In genomic region chr4:65886862-65887261, GRCm38 (mm10) we compare ENCODE assay signal across 22 mouse cellular contexts.
DNase-seq lines count a peak whose midpoint lies in the region; ATAC-seq and TF ChIP-seq lines count a peak whose summit lies in the region.
"Had no signal": no experiment of that assay in that cellular context is flagged by ENCODE, and none has a peak within 500 bp of the region (broad histone marks: within the 10 kb centered on the region; RNA-seq: fewer than 3 reads in every experiment).

No protein-coding gene starts in this region.

- H3K36me3 ChIP-seq in intestine, embryonic 15.5 days = no peaks in the 10 kb centered on the region
- H3K36me3 ChIP-seq in intestine, embryonic 16.5 days (ENCODE audit: control insufficient read depth, insufficient read depth, low read length) = no peaks in the 10 kb centered on the region
- H3K36me3 ChIP-seq in intestine, postnatal 0 days (ENCODE audit: control insufficient read depth, insufficient read depth) = no peaks in the 10 kb centered on the region
- H3K36me3 ChIP-seq: G1E had no signal

- WGBS in intestine, embryonic 15.5 days = 25% methylated on average over 1 of the region's 1 CpGs
- 20% methylated on average over 1 of the region's 1 CpGs for WGBS in intestine, embryonic 16.5 days
- 16% methylated on average over 1 of the region's 1 CpGs for whole genome bisulfite sequencing in intestine, postnatal 0 days
- WGBS in large intestine, adult 2 months = 17% methylated on average over 1 of the region's 1 CpGs

- H3K9ac ChIP-seq in intestine, embryonic 15.5 days = no peak overlapping the region
- no peak overlapping the region for H3K9ac ChIP-seq in intestine, embryonic 16.5 days (ENCODE audit: low read depth, low read length)
- no peak overlapping the region for H3K9ac ChIP-seq in intestine, postnatal 0 days (ENCODE audit: low read depth, low read length)

- no peak for TF ChIP-seq CTCF in intestine, postnatal 0 days (IDR thresholded peaks at IDR 0.05; ENCODE audit: low read depth)

- no peak overlapping the region for H3K4me2 ChIP-seq in intestine, embryonic 15.5 days (replicated peaks)
- H3K4me2 ChIP-seq in intestine, embryonic 16.5 days (ENCODE audit: low read depth, low read length) = no peak overlapping the region
- no peak overlapping the region for H3K4me2 ChIP-seq in intestine, postnatal 0 days (replicated peaks; ENCODE audit: low read depth)

- H3K27ac ChIP-seq in intestine, embryonic 15.5 days = no peak overlapping the region
- H3K27ac ChIP-seq in intestine, embryonic 16.5 days (ENCODE audit: low read length) = no peak overlapping the region
- H3K27ac ChIP-seq in intestine, postnatal 0 days (ENCODE audit: low read depth, low read length) = no peak overlapping the region

- ATAC-seq in intestine, embryonic 15.5 days = peak; percentile 62
- peak; percentile 73 for ATAC-seq in intestine, embryonic 16.5 days
- ATAC-seq in intestine, postnatal 0 days = peak; percentile 38; the same call in 1 of the 2 replicates
- ATAC-seq in erythroblast, adult 5-6 weeks (replicated peaks; ENCODE audit: low FRiP score, poor library complexity, severe bottlenecking) = no peak
- ATAC-seq: activated CD4-positive, CD25-positive, alpha-beta regulatory T cell, adult 4 months; CD4-positive, CD25-positive, alpha-beta regulatory T cell, adult 4 months; Patski had no signal

- DNase-seq in large intestine, adult 2 months (ENCODE audit: low read depth, low spot score) = peak; percentile 13
- DNase-seq in cerebellum, postnatal 10 days = no peak
- no peak for DNase-seq in ovary, postnatal 36 days (ENCODE audit: low spot score)
- DNase-seq in left cerebral cortex, adult 11 months (ENCODE audit: low spot score) = no peak
- DNase-seq: adrenal gland, adult 2 months; adrenal gland, adult 8-10 months; adrenal gland, postnatal 10 days; adrenal gland, postnatal 14 days; adrenal gland, postnatal 25 days; adrenal gland, postnatal 36 days; B cell, adult 2 months; cerebellum, adult 11 months; cerebellum, adult 11-12 months had no signal

- H3K4me1 ChIP-seq in intestine, embryonic 15.5 days (replicated peaks) = no peaks in the 10 kb centered on the region
- H3K4me1 ChIP-seq in intestine, embryonic 16.5 days (ENCODE audit: control insufficient read depth, insufficient read depth, low read length) = no peaks in the 10 kb centered on the region
- H3K4me1 ChIP-seq in intestine, postnatal 0 days (replicated peaks; ENCODE audit: control insufficient read depth, insufficient read depth, low read length) = no peaks in the 10 kb centered on the region

- no peaks in the 10 kb centered on the region for H3K9me3 ChIP-seq in intestine, embryonic 15.5 days
- H3K9me3 ChIP-seq in intestine, embryonic 16.5 days (ENCODE audit: control insufficient read depth, low read length) = no peaks in the 10 kb centered on the region
- H3K9me3 ChIP-seq in intestine, postnatal 0 days (ENCODE audit: control insufficient read depth) = no peaks in the 10 kb centered on the region

- no peaks in the 10 kb centered on the region for H3K27me3 ChIP-seq in intestine, embryonic 15.5 days (replicated peaks)
- H3K27me3 ChIP-seq in intestine, embryonic 16.5 days (replicated peaks; ENCODE audit: control insufficient read depth, insufficient read depth, low read length) = no peaks in the 10 kb centered on the region
- H3K27me3 ChIP-seq in intestine, postnatal 0 days (replicated peaks; ENCODE audit: control insufficient read depth, insufficient read depth, low read length) = no peaks in the 10 kb centered on the region
- H3K27me3 ChIP-seq: CH12.LX, Patski had no signal

- no peak overlapping the region for H3K4me3 ChIP-seq in intestine, embryonic 15.5 days (replicated peaks)
- no peak overlapping the region for H3K4me3 ChIP-seq in intestine, embryonic 16.5 days (ENCODE audit: low read length)
- H3K4me3 ChIP-seq in intestine, postnatal 0 days (ENCODE audit: low read depth, low read length) = no peak overlapping the region
